Mouse (Mus musculus): ENCODE results near the gene Msrb2. TPM values are rescaled to one million over a fixed set of nuclear protein-coding genes. Genes with fewer than 3 reads are reported as not detected.

The Msrb2 gene
- polyA plus RNA-seq, 1 experiment from 2014 or later = 22.0 TPM

DNA sequence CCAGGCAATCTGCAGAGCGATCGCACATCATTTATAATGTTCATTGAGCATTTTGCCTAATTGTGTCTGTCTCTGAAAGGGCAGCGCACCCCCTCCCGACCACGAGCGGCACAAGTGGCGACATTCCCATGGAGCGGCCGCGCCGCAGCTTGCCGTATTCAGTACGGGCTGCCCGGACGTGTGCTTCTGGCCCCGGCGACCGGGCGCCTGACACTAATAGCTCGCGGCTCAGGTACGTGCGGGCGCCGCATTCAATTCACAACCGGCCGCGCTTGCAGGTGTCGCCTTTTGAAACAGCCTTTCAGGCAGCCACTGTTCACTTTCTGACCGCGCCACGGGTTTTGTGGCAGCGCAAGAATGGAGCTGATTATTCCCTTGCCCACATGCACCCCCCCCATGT, 59.5 kb downstream of the Msrb2 start:
- Histone ChIP-seq H3K4me1 (0 out of 2 replicates have a peak, but pooled peaks cover 11% of the 10 kb centered on the region), H3K4me3 (replicated peaks) (peak overlapping the region; percentile 29), H3K9me3 (no peaks in the 10 kb centered on the region), H3K27me3 (replicated peaks) (peaks cover 58% of the 10 kb centered on the region), H3K4me2 (peak overlapping the region; percentile 25; the same call in 1 of the 2 replicates), H3K9ac (no peak overlapping the region), H3K27ac (peak overlapping the region; percentile 16; the same call in 1 of the 2 replicates), H3K36me3 (no peaks in the 10 kb centered on the region)
- 1% methylated on average over 33 of the region's 33 CpGs for WGBS
- ATAC-seq (ENCODE audit: insufficient read depth, low FRiP score, low read depth) = no peak

GRCm38 (mm10) chr2:19431186-19431585, 59.9 kb downstream of the Msrb2 start:
- no peak overlapping the region for H3K9ac ChIP-seq
- H3K4me2 ChIP-seq = peak overlapping the region; percentile 25; the same call in 1 of the 2 replicates
- H3K36me3 ChIP-seq = no peaks in the 10 kb centered on the region
- H3K4me1 ChIP-seq = 0 out of 2 replicates have a peak, but pooled peaks cover 11% of the 10 kb centered on the region
- peak overlapping the region; percentile 35; the same call in 1 of the 2 replicates for H3K27ac ChIP-seq
- WGBS = under 1% methylated on average over 18 of the region's 18 CpGs
- H3K4me3 ChIP-seq (replicated peaks) = peak overlapping the region; percentile 29
- no peak for ATAC-seq (ENCODE audit: insufficient read depth, low FRiP score, low read depth)
- no peaks in the 10 kb centered on the region for H3K9me3 ChIP-seq
- peaks cover 58% of the 10 kb centered on the region for H3K27me3 ChIP-seq (replicated peaks)

DNA sequence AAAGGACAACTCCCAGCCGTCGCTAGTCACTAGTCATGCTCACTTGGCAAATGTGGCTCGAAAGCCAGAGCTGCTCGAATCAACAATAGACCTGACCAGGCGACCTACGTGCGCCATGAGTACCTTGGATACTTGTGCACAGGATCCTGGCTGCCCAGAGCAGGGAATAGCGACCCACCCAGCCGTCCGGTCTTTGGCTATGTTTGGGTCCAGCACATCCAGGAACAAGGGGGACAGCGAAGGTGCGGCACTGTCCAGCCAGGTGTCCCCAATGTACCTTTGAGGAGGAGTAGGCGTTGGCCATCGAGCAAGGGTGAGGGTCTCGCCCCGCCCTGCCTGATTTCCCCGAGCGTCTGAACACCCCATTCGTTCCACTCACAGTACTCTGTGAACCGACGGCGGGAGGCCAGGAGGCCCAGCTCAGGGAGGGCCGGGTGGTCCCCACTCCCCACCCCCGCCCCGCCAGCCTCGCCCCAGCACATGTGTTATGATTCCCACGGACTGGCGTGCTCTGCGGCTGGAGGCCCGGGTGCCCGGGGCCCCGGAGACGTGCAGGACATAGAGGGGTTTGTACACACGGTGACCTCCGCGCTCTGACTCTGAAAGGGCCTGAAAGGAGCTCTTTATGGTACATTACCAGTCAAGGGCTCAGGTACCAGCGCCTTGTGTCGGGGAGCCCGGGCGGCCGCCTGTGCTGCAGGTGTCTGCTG, 60.5 kb downstream of the Msrb2 start:
- H3K9me3 ChIP-seq = no peaks in the 10 kb centered on the region
- peak overlapping the region; percentile 21; the same call in 1 of the 2 replicates for H3K4me2 ChIP-seq
- peaks cover 58% of the 10 kb centered on the region for H3K27me3 ChIP-seq (replicated peaks)
- H3K27ac ChIP-seq = peak overlapping the region; percentile 63
- peak; percentile 87 for ATAC-seq (ENCODE audit: insufficient read depth, low FRiP score, low read depth)
- H3K36me3 ChIP-seq = no peaks in the 10 kb centered on the region
- H3K4me1 ChIP-seq = 0 out of 2 replicates have a peak, but pooled peaks cover 11% of the 10 kb centered on the region
- WGBS = 3% methylated on average over 41 of the region's 41 CpGs
- H3K4me3 ChIP-seq (replicated peaks) = peak overlapping the region; percentile 29
- no peak overlapping the region for H3K9ac ChIP-seq

DNA sequence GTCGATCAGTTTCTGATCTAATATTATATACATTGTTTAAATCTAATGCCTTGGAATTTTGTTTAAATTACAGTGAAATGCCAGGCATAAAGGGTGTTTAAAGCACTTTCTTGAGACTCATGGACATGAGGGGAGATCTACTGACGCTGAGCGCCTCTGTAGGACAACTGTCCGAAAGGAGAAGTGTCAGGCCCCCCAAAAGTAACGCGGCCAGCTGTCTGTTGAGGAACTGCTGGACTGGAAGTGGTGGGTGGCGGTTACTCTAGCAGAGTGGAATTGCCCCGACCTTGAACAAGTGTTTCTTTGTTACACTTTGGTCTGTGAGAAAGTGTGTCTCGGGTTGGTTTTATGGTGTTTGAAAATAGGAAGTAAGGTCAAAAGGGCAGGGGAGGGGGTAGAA, 73.1 kb downstream of the Msrb2 start:
- no peak for ATAC-seq (ENCODE audit: insufficient read depth, low FRiP score, low read depth)
- 5% methylated on average over 9 of the region's 9 CpGs for WGBS
- Histone ChIP-seq H3K27me3 (replicated peaks) (peaks cover 78% of the 10 kb centered on the region), H3K4me1 (peaks cover 18% of the 10 kb centered on the region; the same call in 1 of the 2 replicates), H3K9ac (no peak overlapping the region), H3K36me3 (no peaks in the 10 kb centered on the region), H3K4me2 (no peak overlapping the region), H3K27ac (no peak overlapping the region), H3K9me3 (no peaks in the 10 kb centered on the region), H3K4me3 (replicated peaks) (no peak overlapping the region)

Other genes starting within 250 kb of the Msrb2 start
- gene Armc3, start 172.1 kb upstream of the Msrb2 start, polyA plus RNA-seq (2015; fragmentation: Nextera tagmentation; extraction: Ambion mirVana) = 0.09 and 0.14 TPM in 2 replicates
- gene Ptf1a, start 74.2 kb downstream of the Msrb2 start, polyA plus RNA-seq (2015; fragmentation: Nextera tagmentation; extraction: Ambion mirVana) = 27.9 and 39.8 TPM in 2 replicates
- not detected in 2 replicates for gene 4921504E06Rik, start 182.5 kb downstream of the Msrb2 start, polyA plus RNA-seq (2015; fragmentation: Nextera tagmentation; extraction: Ambion mirVana)

All from stomach, embryonic 15.5 days (tissue).